9 mouse cellular contexts compared by ENCODE assay signal in the genomic region with DNA sequence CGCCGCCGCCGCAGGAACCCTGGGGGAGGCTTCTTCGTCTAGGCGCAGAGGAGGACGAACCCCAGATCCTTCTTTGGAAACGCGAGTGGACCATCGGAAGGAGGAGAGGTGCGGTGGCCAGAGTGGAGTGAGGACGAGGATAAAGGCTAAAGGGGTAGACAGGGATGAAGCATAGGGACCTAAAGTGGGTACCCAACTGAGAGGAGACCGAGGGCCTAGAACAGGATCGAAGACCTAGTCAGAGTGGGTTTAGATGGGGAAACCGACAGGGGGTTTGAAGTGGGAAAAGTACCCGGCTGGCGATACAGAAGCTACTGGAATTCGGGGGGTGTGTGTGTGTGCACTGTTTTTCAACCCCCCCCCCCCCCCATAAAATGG. TPM values are rescaled to one million over a fixed set of nuclear protein-coding genes. Genes with fewer than 3 reads are reported as not detected.
DNase-seq lines count a peak whose midpoint lies in the region; ATAC-seq and TF ChIP-seq lines count a peak whose summit lies in the region.
"Had no signal": no experiment of that assay in that cellular context is flagged by ENCODE, and none has a peak within 500 bp of the region (broad histone marks: within the 10 kb centered on the region; RNA-seq: fewer than 3 reads in every experiment).

No protein-coding gene starts in this region.

- 0 out of 4 replicates have a peak, but pooled peaks of 1 of the 2 experiments have one; percentile 15 for TF ChIP-seq POLR2A in MEL (IDR thresholded peaks at IDR 0.05; ENCODE audit: control insufficient read depth in 1 of 2, insufficient read depth in 1 of 2, low read depth in 1 of 2, low read length in 2 of 2, poor library complexity in 1 of 2)

- peak overlapping the region; percentile 70 for H3K27ac ChIP-seq in heart, embryonic 16.5 days (ENCODE audit: low read length)
- peak overlapping the region; percentile 33 for H3K27ac ChIP-seq in MEL (ENCODE audit: control insufficient read depth, low read depth, low read length)
- peak overlapping the region; percentile 76 for H3K27ac ChIP-seq in hindbrain, embryonic 10.5 days

- 0 out of 2 replicates have a peak, but pooled peaks cover 2% of the 10 kb centered on the region for H3K4me1 ChIP-seq in heart, embryonic 16.5 days (ENCODE audit: control insufficient read depth, insufficient read depth, low read length)
- peaks cover 26 to 39% of the 10 kb centered on the region in 2 experiments for H3K4me1 ChIP-seq in MEL (ENCODE audit: control insufficient read depth in 1 of 2, insufficient read depth in 2 of 2, low read length in 2 of 2)
- H3K4me1 ChIP-seq in hindbrain, embryonic 10.5 days (replicated peaks), result peaks cover 14% of the 10 kb centered on the region

- no peak for TF ChIP-seq EP300 in MEL (IDR thresholded peaks at IDR 0.05; ENCODE audit: low read depth in 1 of 2, low read length in 2 of 2)

- no peak for DNase-seq in heart, postnatal 25 days (ENCODE audit: low spot score)
- DNase-seq in MEL (ENCODE audit: low read depth, low spot score), result no peak
- DNase-seq in hindbrain, embryonic 10.5 days (ENCODE audit: low spot score), result no peak
- no peak for DNase-seq in adrenal gland, adult 2 months
- DNase-seq in layer of hippocampus, adult 9-11 months, result no peak
- DNase-seq in spleen, postnatal 4 days (ENCODE audit: low spot score in 2 of 2), result no peak

- H3K79me2 ChIP-seq in MEL (ENCODE audit: control insufficient read depth, insufficient read depth, low read length, poor library complexity), result peaks cover 21% of the 10 kb centered on the region

- peaks cover 6% of the 10 kb centered on the region for H3K36me3 ChIP-seq in heart, embryonic 16.5 days (ENCODE audit: control insufficient read depth, insufficient read depth)
- peaks cover 2 to 44% of the 10 kb centered on the region in 2 experiments; a peak in 2 of 4 replicates for H3K36me3 ChIP-seq in MEL (ENCODE audit: control insufficient read depth in 1 of 2, insufficient read depth in 2 of 2, low read length in 2 of 2)
- peaks cover 24% of the 10 kb centered on the region for H3K36me3 ChIP-seq in hindbrain, embryonic 10.5 days

- H3K9ac ChIP-seq in heart, embryonic 16.5 days (ENCODE audit: low read length), result peak overlapping the region; percentile 93
- peak overlapping the region; percentile 88 for H3K9ac ChIP-seq in MEL (ENCODE audit: control insufficient read depth, low read depth, low read length, poor library complexity, severe bottlenecking)

- peak; percentile 21; the same call in 1 of the 2 replicates for ATAC-seq in heart, embryonic 16.5 days (replicated peaks; ENCODE audit: extremely low read depth, insufficient read depth, low FRiP score)
- ATAC-seq in megakaryocyte-erythroid progenitor cell, adult 5-6 weeks (replicated peaks; ENCODE audit: low FRiP score, low TSS enrichment, poor library complexity, severe bottlenecking), result peak; percentile 7

- TF ChIP-seq RAD21 in MEL (IDR thresholded peaks at IDR 0.05; ENCODE audit: low read depth, low read length), result no peak

- H3K4me2 ChIP-seq in heart, embryonic 16.5 days (ENCODE audit: low read depth, low read length), result peak overlapping the region; percentile 87

- intact Hi-C loops in heart, postnatal 25 days (cut with DNase I), result loop anchor here (5.0 to 10.0 kb wide), 2 partner anchors 41 to 81 kb away; a partner anchor contains a TSS

- no peak for TF ChIP-seq CTCF in MEL (IDR thresholded peaks at IDR 0.05 in 2 of 3, conservative IDR thresholded peaks at IDR 0.05 in 1 of 3; ENCODE audit: control insufficient read depth in 1 of 3, insufficient read depth in 1 of 3, low read depth in 2 of 3, low read length in 3 of 3, poor library complexity in 1 of 3, severe bottlenecking in 1 of 3)

- no peaks in the 10 kb centered on the region for H3K27me3 ChIP-seq in heart, embryonic 16.5 days (ENCODE audit: control insufficient read depth, insufficient read depth, low read length)
- H3K27me3 ChIP-seq in MEL (ENCODE audit: control insufficient read depth in 1 of 2, insufficient read depth in 2 of 2, low read length in 2 of 2), result no peaks in the 10 kb centered on the region
- H3K27me3 ChIP-seq in hindbrain, embryonic 10.5 days (ENCODE audit: insufficient read depth, poor library complexity, severe bottlenecking), result no peaks in the 10 kb centered on the region

- 4% methylated on average over 18 of the region's 18 CpGs for WGBS in heart, embryonic 16.5 days
- 8% methylated on average over 18 of the region's 18 CpGs for WGBS in hindbrain, embryonic 10.5 days

- peaks cover 14% of the 10 kb centered on the region for H3K9me3 ChIP-seq in heart, embryonic 16.5 days (replicated peaks; ENCODE audit: control insufficient read depth, low read length)
- no peaks in the 10 kb centered on the region for H3K9me3 ChIP-seq in MEL (replicated peaks; ENCODE audit: insufficient read depth, low read length)
- H3K9me3 ChIP-seq in hindbrain, embryonic 10.5 days, result peaks cover 14% of the 10 kb centered on the region

- H3K4me3 ChIP-seq in heart, embryonic 16.5 days (ENCODE audit: low read length), result peak overlapping the region; percentile 94
- peak overlapping the region; percentile 96 to 98 for H3K4me3 ChIP-seq in MEL (ENCODE audit: control insufficient read depth in 1 of 2, insufficient read depth in 1 of 2, low read depth in 2 of 2, low read length in 2 of 2)
- H3K4me3 ChIP-seq in hindbrain, embryonic 10.5 days, result peak overlapping the region; percentile 67

TF ChIP-seq in MEL, 35 proteins besides CTCF, POLR2A, EP300 and RAD21 (continues in another document):
- TF ChIP-seq TAL1 (IDR thresholded peaks at IDR 0.05; ENCODE audit: low read length), result no peak
- no peak for TF ChIP-seq MYB (IDR thresholded peaks at IDR 0.05; ENCODE audit: low read depth, low read length)
- TF ChIP-seq MYC (IDR thresholded peaks at IDR 0.05; ENCODE audit: low read depth, low read length), result no peak

RNA-seq across cellular contexts. Expression of a gene that starts 0.4 kb away (rescaled TPM):
- polyA plus RNA-seq in heart, embryonic 16.5 days (2015; fragmentation: Nextera tagmentation; extraction: Ambion mirVana), result 27.3 and 28.7 TPM in 2 replicates
- total RNA-seq in heart, postnatal 25 days (2021), result 10 to 100 TPM; 14.8 to 17.1 TPM
- 44.7 and 50.4 TPM in 2 replicates for total RNA-seq in MEL (2012; rRNA removed)
- 10 to 100 TPM in 1 of 2 experiments, not detected in 1; 63.9 TPM for polyA plus RNA-seq in MEL (2012; ENCODE audit: insufficient read depth in 1 of 2, insufficient read length in 2 of 2, low read depth in 1 of 2, low replicate concordance in 2 of 2, missing spikeins in 1 of 2)
- polyA plus RNA-seq in hindbrain, embryonic 10.5 days (2016; fragmentation: Nextera tagmentation; extraction: Ambion mirVana), result 59.0 and 63.8 TPM in 2 replicates
- 32.4 and 33.7 TPM in 2 replicates for total RNA-seq in megakaryocyte-erythroid progenitor cell, adult 5-6 weeks (2014; fragmentation: Nextera tagmentation)
- 39.9 and 60.4 TPM in 2 replicates for total RNA-seq in megakaryocyte-erythroid progenitor cell, adult 5-6 weeks (2017)
- total RNA-seq in adrenal gland, adult 2 months (2021), result 10 to 100 TPM; 21.5 to 30.0 TPM
- polyA plus RNA-seq in adrenal gland, adult 2 months (2012; rRNA removed), result 55.5 and 55.8 TPM in 2 replicates

RNA-seq across cellular contexts. Expression of a gene that starts 26.2 kb away (rescaled TPM):
- polyA plus RNA-seq in heart, embryonic 16.5 days (2015; fragmentation: Nextera tagmentation; extraction: Ambion mirVana), result 2.0 and 2.7 TPM in 2 replicates
- total RNA-seq in heart, postnatal 25 days (2021), result 1 to 10 TPM; 2.7 to 3.1 TPM
- total RNA-seq in MEL (2012; rRNA removed), result 4.0 and 5.2 TPM in 2 replicates
- polyA plus RNA-seq in MEL (2012; ENCODE audit: insufficient read depth in 1 of 2, insufficient read length in 2 of 2, low read depth in 1 of 2, low replicate concordance in 2 of 2, missing spikeins in 1 of 2), result 1 to 10 TPM in 1 of 2 experiments, not detected in 1; 4.7 TPM
- polyA plus RNA-seq in hindbrain, embryonic 10.5 days (2016; fragmentation: Nextera tagmentation; extraction: Ambion mirVana), result 5.8 and 6.1 TPM in 2 replicates
- 4.1 and 10.3 TPM in 2 replicates for total RNA-seq in megakaryocyte-erythroid progenitor cell, adult 5-6 weeks (2014; fragmentation: Nextera tagmentation)
- 8.2 and 8.9 TPM in 2 replicates for total RNA-seq in megakaryocyte-erythroid progenitor cell, adult 5-6 weeks (2017)
- 1 to 10 TPM; 5.7 to 6.5 TPM for total RNA-seq in adrenal gland, adult 2 months (2021)
- 0.04 TPM in 2 replicates for polyA plus RNA-seq in adrenal gland, adult 2 months (2012; rRNA removed)

RNA-seq across cellular contexts. Expression of a gene that starts 28.1 kb away (rescaled TPM):
- polyA plus RNA-seq in heart, embryonic 16.5 days (2015; fragmentation: Nextera tagmentation; extraction: Ambion mirVana), result 19.6 and 22.5 TPM in 2 replicates
- total RNA-seq in heart, postnatal 25 days (2021), result 10 to 100 TPM; 27.6 to 31.0 TPM
- total RNA-seq in MEL (2012; rRNA removed), result 39.7 and 50.2 TPM in 2 replicates
- 10 to 100 TPM in 1 of 2 experiments, not detected in 1; 59.1 TPM for polyA plus RNA-seq in MEL (2012; ENCODE audit: insufficient read depth in 1 of 2, insufficient read length in 2 of 2, low read depth in 1 of 2, low replicate concordance in 2 of 2, missing spikeins in 1 of 2)
- polyA plus RNA-seq in hindbrain, embryonic 10.5 days (2016; fragmentation: Nextera tagmentation; extraction: Ambion mirVana), result 37.3 and 37.7 TPM in 2 replicates
- total RNA-seq in megakaryocyte-erythroid progenitor cell, adult 5-6 weeks (2014; fragmentation: Nextera tagmentation), result 27.2 and 35.0 TPM in 2 replicates
- total RNA-seq in megakaryocyte-erythroid progenitor cell, adult 5-6 weeks (2017), result 14.5 and 32.6 TPM in 2 replicates
- 10 to 100 TPM; 57.4 to 61.6 TPM for total RNA-seq in adrenal gland, adult 2 months (2021)
- polyA plus RNA-seq in adrenal gland, adult 2 months (2012; rRNA removed), result 115 and 125 TPM in 2 replicates

RNA-seq across cellular contexts. Expression of a gene that starts 36.3 kb away (rescaled TPM):
- 0.90 and 1.2 TPM in 2 replicates for polyA plus RNA-seq in heart, embryonic 16.5 days (2015; fragmentation: Nextera tagmentation; extraction: Ambion mirVana)
- total RNA-seq in heart, postnatal 25 days (2021), result not detected
- total RNA-seq in MEL (2012; rRNA removed), result 0.46 and 0.77 TPM in 2 replicates
- polyA plus RNA-seq in MEL (2012; ENCODE audit: insufficient read depth in 1 of 2, insufficient read length in 2 of 2, low read depth in 1 of 2, low replicate concordance in 2 of 2, missing spikeins in 1 of 2), result 1 to 10 TPM in 1 of 2 experiments, not detected in 1; 2.5 TPM
- polyA plus RNA-seq in hindbrain, embryonic 10.5 days (2016; fragmentation: Nextera tagmentation; extraction: Ambion mirVana), result 1.3 and 1.6 TPM in 2 replicates
- total RNA-seq in megakaryocyte-erythroid progenitor cell, adult 5-6 weeks (2014; fragmentation: Nextera tagmentation), result not detected in 2 replicates
- 0.50 TPM in 1 of 2 replicates, not detected in the other for total RNA-seq in megakaryocyte-erythroid progenitor cell, adult 5-6 weeks (2017)
- under 1 TPM; 0.09 to 0.10 TPM for total RNA-seq in adrenal gland, adult 2 months (2021)
- polyA plus RNA-seq in adrenal gland, adult 2 months (2012; rRNA removed), result 0.02 and 0.19 TPM in 2 replicates
- total RNA-seq: gastrocnemius, postnatal 25 days had no signal

RNA-seq across cellular contexts. Expression of a gene that starts 40.4 kb away (rescaled TPM):
- 14.9 and 18.2 TPM in 2 replicates for polyA plus RNA-seq in heart, embryonic 16.5 days (2015; fragmentation: Nextera tagmentation; extraction: Ambion mirVana)
- 10 to 100 TPM; 46.2 to 47.0 TPM for total RNA-seq in heart, postnatal 25 days (2021)
- total RNA-seq in MEL (2012; rRNA removed), result 16.3 and 17.4 TPM in 2 replicates
- 10 to 100 TPM; 21.7 to 80.3 TPM for polyA plus RNA-seq in MEL (2012; ENCODE audit: insufficient read depth in 1 of 2, insufficient read length in 2 of 2, low read depth in 1 of 2, low replicate concordance in 2 of 2, missing spikeins in 1 of 2)
- polyA plus RNA-seq in hindbrain, embryonic 10.5 days (2016; fragmentation: Nextera tagmentation; extraction: Ambion mirVana), result 17.2 and 19.5 TPM in 2 replicates
- 20.2 and 25.2 TPM in 2 replicates for total RNA-seq in megakaryocyte-erythroid progenitor cell, adult 5-6 weeks (2014; fragmentation: Nextera tagmentation)
- 38.9 and 45.3 TPM in 2 replicates for total RNA-seq in megakaryocyte-erythroid progenitor cell, adult 5-6 weeks (2017)
- 10 to 100 TPM; 34.4 to 37.0 TPM for total RNA-seq in adrenal gland, adult 2 months (2021)
- 4.5 and 6.1 TPM in 2 replicates for polyA plus RNA-seq in adrenal gland, adult 2 months (2012; rRNA removed)
